8 mouse cellular contexts compared by ENCODE assay signal in the genomic region with DNA sequence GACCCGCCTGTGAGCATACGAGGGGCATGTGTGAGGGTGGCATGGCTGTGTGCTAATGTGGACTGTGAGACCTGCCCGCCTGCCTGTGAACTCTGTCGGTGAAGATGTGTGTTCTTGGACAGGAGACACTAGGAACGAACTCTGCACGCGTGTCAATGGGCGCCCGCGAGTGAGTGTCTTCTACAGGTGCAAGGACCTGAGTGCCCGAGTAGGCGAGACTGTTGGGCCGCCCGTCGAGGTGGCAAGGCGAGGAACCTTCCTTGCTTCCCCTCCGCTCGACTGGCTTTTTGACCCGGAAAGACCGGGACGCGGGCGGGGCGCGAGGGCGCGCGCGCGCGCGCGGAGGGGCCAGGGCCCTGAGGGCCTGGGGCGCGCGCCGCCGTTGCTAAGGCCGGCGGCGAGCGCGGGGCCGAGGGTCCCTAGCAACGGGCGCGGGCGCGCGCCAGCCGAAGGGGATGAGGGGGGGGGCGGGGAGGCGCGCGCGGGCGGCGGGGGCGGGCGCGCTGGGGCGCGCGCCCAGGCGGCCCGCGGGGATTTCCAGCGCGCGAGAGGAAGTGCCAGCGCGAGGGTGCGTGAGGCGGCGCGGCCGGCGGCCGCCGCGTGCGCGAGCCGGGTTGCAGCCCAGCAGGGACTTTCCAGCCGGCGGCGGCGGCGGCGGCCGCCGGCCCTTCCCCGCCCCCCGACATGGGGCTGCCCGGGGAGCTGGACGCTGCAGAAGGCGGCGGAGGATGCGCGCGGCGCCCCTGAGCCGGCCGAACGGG. TPM values are rescaled to one million over a fixed set of nuclear protein-coding genes. Genes with fewer than 3 reads are reported as not detected.
DNase-seq lines count a peak whose midpoint lies in the region; ATAC-seq and TF ChIP-seq lines count a peak whose summit lies in the region.

Gene Traf3, plus strand, starts transcription at position 540 of the 761 bp plus-strand sequence.

- no peak within 1 kb of the TSS for H3K27ac ChIP-seq in ES-Bruce4 (ENCODE audit: insufficient read depth, low read length)
- H3K27ac ChIP-seq in forebrain, embryonic 13.5 days, result peak within 1 kb of the TSS; percentile 91
- H3K27ac ChIP-seq in lung, postnatal 0 days (ENCODE audit: low read length), result peak within 1 kb of the TSS; percentile 75
- H3K27ac ChIP-seq in thymus, adult 2 months (ENCODE audit: control insufficient read depth, insufficient read depth, low read length), result peak within 1 kb of the TSS; percentile 47

- no peaks in the 10 kb centered on the region for H3K9me3 ChIP-seq in ES-Bruce4 (replicated peaks; ENCODE audit: control insufficient read depth, insufficient read depth, low read length, poor library complexity, severe bottlenecking)
- no peaks in the 10 kb centered on the region for H3K9me3 ChIP-seq in forebrain, embryonic 13.5 days (replicated peaks)
- H3K9me3 ChIP-seq in lung, postnatal 0 days (ENCODE audit: low read length), result no peaks in the 10 kb centered on the region

- no peak for TF ChIP-seq POLR2A in ES-Bruce4 (IDR thresholded peaks at IDR 0.05; ENCODE audit: insufficient read depth, low read length)
- TF ChIP-seq POLR2A in brain, embryonic 14.5 days (IDR thresholded peaks at IDR 0.05; ENCODE audit: borderline replicate concordance, extremely low read depth, insufficient read depth, insufficient read length, poor library complexity, severe bottlenecking), result peak; percentile 71
- no peak for TF ChIP-seq POLR2A in thymus, adult 2 months (IDR thresholded peaks at IDR 0.05; ENCODE audit: control insufficient read depth, extremely low read depth, insufficient read depth, low read length, poor library complexity)

- H3K36me3 ChIP-seq in ES-Bruce4 (ENCODE audit: control insufficient read depth, insufficient read depth, low read length, poor library complexity, severe bottlenecking), result no peaks in the 10 kb centered on the region
- H3K36me3 ChIP-seq in forebrain, embryonic 13.5 days (ENCODE audit: poor library complexity, severe bottlenecking), result no peaks in the 10 kb centered on the region
- H3K36me3 ChIP-seq in lung, postnatal 0 days (ENCODE audit: insufficient read depth, low read length), result no peaks in the 10 kb centered on the region
- no peaks in the 10 kb centered on the region for H3K36me3 ChIP-seq in thymus, adult 2 months (ENCODE audit: control insufficient read depth, insufficient read depth, low read length)

- ATAC-seq in forebrain, embryonic 13.5 days, result peak; percentile 9; the same call in 1 of the 2 replicates
- peak; percentile 82 for ATAC-seq in lung, postnatal 0 days

- TF ChIP-seq CTCF in ES-Bruce4 (IDR thresholded peaks at IDR 0.05; ENCODE audit: low read depth, low read length), result no peak
- no peak for TF ChIP-seq CTCF in brain, embryonic 14.5 days (IDR thresholded peaks at IDR 0.05; ENCODE audit: borderline replicate concordance, extremely low read depth, insufficient read depth, insufficient read length)
- TF ChIP-seq CTCF in lung, postnatal 0 days (IDR thresholded peaks at IDR 0.05), result no peak
- TF ChIP-seq CTCF in thymus, adult 2 months (IDR thresholded peaks at IDR 0.05; ENCODE audit: borderline replicate concordance, control insufficient read depth, extremely low read depth, insufficient read depth, low read length, poor library complexity), result no peak

- 16% methylated on average over 26 of the region's 105 CpGs for WGBS in forebrain, embryonic 13.5 days
- 6% methylated on average over 64 of the region's 105 CpGs for WGBS in lung, postnatal 0 days
- 4% methylated on average over 63 of the region's 105 CpGs for WGBS in thymus, adult 2 months

- H3K4me2 ChIP-seq in forebrain, embryonic 13.5 days, result peak within 1 kb of the TSS; percentile 83
- peak within 1 kb of the TSS; percentile 92 for H3K4me2 ChIP-seq in lung, postnatal 0 days (replicated peaks; ENCODE audit: low read depth, low read length)

- TF ChIP-seq EP300 in ES-Bruce4 (IDR thresholded peaks at IDR 0.05; ENCODE audit: insufficient read depth, low read depth, low read length), result no peak
- TF ChIP-seq EP300 in lung, postnatal 0 days (IDR thresholded peaks at IDR 0.05), result no peak

- no peaks in the 10 kb centered on the region for H3K4me1 ChIP-seq in ES-Bruce4 (ENCODE audit: control insufficient read depth, insufficient read depth, low read length)
- peaks cover 66% of the 10 kb centered on the region for H3K4me1 ChIP-seq in forebrain, embryonic 13.5 days
- peaks cover 5% of the 10 kb centered on the region; the same call in 1 of the 2 replicates for H3K4me1 ChIP-seq in lung, postnatal 0 days (ENCODE audit: insufficient read depth, low read depth, low read length)
- H3K4me1 ChIP-seq in thymus, adult 2 months (replicated peaks; ENCODE audit: control insufficient read depth, insufficient read depth, low read length), result peaks cover 32% of the 10 kb centered on the region

- peak within 1 kb of the TSS; percentile 96 for H3K9ac ChIP-seq in ES-Bruce4 (ENCODE audit: low read depth, poor library complexity, severe bottlenecking)
- H3K9ac ChIP-seq in forebrain, embryonic 13.5 days, result peak within 1 kb of the TSS; percentile 86
- peak within 1 kb of the TSS; percentile 66 for H3K9ac ChIP-seq in lung, postnatal 0 days (replicated peaks; ENCODE audit: low read depth)

- H3K4me3 ChIP-seq in ES-Bruce4 (ENCODE audit: low read depth, low read length), result peak within 1 kb of the TSS; percentile 95
- H3K4me3 ChIP-seq in forebrain, embryonic 13.5 days, result peak within 1 kb of the TSS; percentile 86
- H3K4me3 ChIP-seq in lung, postnatal 0 days (ENCODE audit: low read depth, low read length), result peak within 1 kb of the TSS; percentile 65
- H3K4me3 ChIP-seq in thymus, adult 2 months (ENCODE audit: control insufficient read depth, insufficient read depth, low read length), result peak within 1 kb of the TSS; percentile 71

- H3K27me3 ChIP-seq in ES-Bruce4 (ENCODE audit: control insufficient read depth, insufficient read depth, low read length, poor library complexity, severe bottlenecking), result no peaks in the 10 kb centered on the region
- H3K27me3 ChIP-seq in forebrain, embryonic 13.5 days, result no peaks in the 10 kb centered on the region
- no peaks in the 10 kb centered on the region for H3K27me3 ChIP-seq in lung, postnatal 0 days (replicated peaks; ENCODE audit: insufficient read depth, low read length)
- no peaks in the 10 kb centered on the region for H3K27me3 ChIP-seq in thymus, adult 2 months (ENCODE audit: control insufficient read depth, insufficient read depth, low read length)

- peak; percentile 79 for DNase-seq in brain, embryonic 14.5 days (ENCODE audit: low read depth)
- DNase-seq in heart, postnatal 4 days, result peak; percentile 78
- peak in 1 of 2 experiments; percentile 39 for DNase-seq in layer of hippocampus, adult 8-10 months (ENCODE audit: low spot score in 2 of 2)
- DNase-seq in lung, postnatal 0 days (ENCODE audit: low spot score), result peak; percentile 86
- DNase-seq in ovary, adult 18-20 months (ENCODE audit: low spot score), result peak; percentile 46
- peak; percentile 68 for DNase-seq in thymus, adult 2 months

RNA-seq across cellular contexts. Expression of gene Traf3, which starts in this region (rescaled TPM):
- polyA plus RNA-seq in ES-Bruce4 (2011; ENCODE audit: insufficient read depth, insufficient read length, low read depth, missing spikeins), result 11.4 and 13.1 TPM in 2 replicates
- polyA plus RNA-seq in brain, embryonic 14.5 days (2012; rRNA removed), result 33.3 and 43.8 TPM in 2 replicates
- polyA plus RNA-seq in forebrain, embryonic 13.5 days (2015; fragmentation: Nextera tagmentation; extraction: Ambion mirVana), result 12.8 and 17.2 TPM in 2 replicates
- 10 to 100 TPM; 16.8 to 17.3 TPM for total RNA-seq in heart, postnatal 4 days (2021)
- total RNA-seq in layer of hippocampus, adult 8-10 months (2022), result 10 to 100 TPM; 48.0 to 54.3 (median 53.3) TPM
- 3.1 and 4.7 TPM in 2 replicates for polyA plus RNA-seq in lung, postnatal 0 days (2015; fragmentation: Nextera tagmentation; extraction: Ambion mirVana)
- polyA plus RNA-seq in thymus, adult 2 months (2012; rRNA removed), result 40.2 and 45.9 TPM in 2 replicates
